Mouse (Mus musculus) embryonic facial prominence, embryonic 14.5 days (tissue): ENCODE measurements around the gene Lrrc1. TPM values are rescaled to one million over a fixed set of nuclear protein-coding genes. Genes with fewer than 3 reads are reported as not detected.

Experiments used
- ATAC-seq: fragments of 200-750 bp; cut with Nextera tagmentation; 2 replicates; pipeline ENCODE4 v1.8.0; 2017; ENCODE audit warnings: low read depth, moderate number of reproducible peaks, moderate TSS enrichment
- DNase-seq: peaks from one replicate; pipeline ENCODE4 v3.0.0-alpha.2; 2015; ENCODE audit warnings: low spot score
- H3K27ac ChIP-seq: fragments of 300-500 bp; sonication (generic); replicated peaks from 2 replicates; pipeline ENCODE4 v1.5.1; 2014; ENCODE audit warnings: low read depth, mild to moderate bottlenecking, low read length, moderate library complexity
- H3K27me3 ChIP-seq: fragments of 300-500 bp; sonication (generic); replicated peaks from 2 replicates; pipeline ENCODE4 v1.6.1; 2014; ENCODE audit warnings: low read length; ENCODE audit not compliant: control insufficient read depth, insufficient read depth
- H3K36me3 ChIP-seq: fragments of 300-500 bp; sonication (generic); 2 replicates; pipeline ENCODE4 v1.6.1; 2014; ENCODE audit warnings: low read length, mixed read lengths; ENCODE audit not compliant: control insufficient read depth, insufficient read depth
- H3K4me1 ChIP-seq: fragments of 300-500 bp; sonication (generic); 2 replicates; pipeline ENCODE4 v1.6.1; 2014; ENCODE audit warnings: antibody characterized with exemption, low read length; ENCODE audit not compliant: control insufficient read depth, insufficient read depth
- H3K4me2 ChIP-seq: fragments of 300-500 bp; sonication (generic); 2 replicates; pipeline ENCODE4 v1.6.1; 2014; ENCODE audit warnings: low read depth, mild to moderate bottlenecking, low read length, moderate library complexity, mixed read lengths
- H3K4me3 ChIP-seq: fragments of 300-500 bp; sonication (generic); 2 replicates; pipeline ENCODE4 v1.5.1; 2014; ENCODE audit warnings: low read depth, mild to moderate bottlenecking, low read length
- H3K9ac ChIP-seq: fragments of 300-500 bp; sonication (generic); 2 replicates; pipeline ENCODE4 v1.6.1; 2014; ENCODE audit warnings: low read depth, mild to moderate bottlenecking, low read length, moderate library complexity, mixed read lengths
- H3K9me3 ChIP-seq: fragments of 300-500 bp; sonication (generic); 2 replicates; pipeline ENCODE4 v1.6.1; 2016; ENCODE audit warnings: low read length; ENCODE audit not compliant: control insufficient read depth
- WGBS: fragments of 180-500 bp; shearing (Covaris S2); extraction: QIAGEN DNeasy Blood & Tissue Kit; methylation state at CpG from one replicate; pipeline ENCODE4 v1.1.7; 2014; 5-methylcytosine and 5-hydroxymethylcytosine counted together
- polyA plus RNA-seq: library from polyadenylated mRNA; unstranded; fragments of >200 nt; fragmentation: Nextera tagmentation; extraction: Ambion mirVana; gene quantifications from 2 replicates; pipeline ENCODE4 v1.2.1, GENCODE M21; 2014

Lrrc1 gene
- polyA plus RNA-seq, 1 experiment from 2014 or later, result 13.5 TPM

DNA sequence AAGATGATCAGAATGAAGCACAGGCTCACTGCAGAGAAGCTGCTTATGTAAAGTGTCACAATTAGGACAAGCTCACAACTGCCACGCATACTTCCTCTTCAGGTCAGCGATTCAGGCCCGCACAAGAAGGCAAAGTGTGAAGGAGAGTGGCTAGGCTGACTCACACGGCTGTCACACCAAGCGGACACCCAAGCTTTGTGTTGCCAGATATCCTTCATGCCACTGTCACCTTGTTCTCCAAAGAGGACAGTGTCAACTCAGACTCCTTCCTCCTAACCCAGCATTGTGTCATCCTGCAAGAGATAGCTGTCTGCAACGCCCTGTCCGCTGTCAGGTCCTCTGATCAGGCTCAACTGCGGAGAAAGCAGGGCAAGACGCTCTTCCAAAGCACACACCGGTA, 7.3 kb downstream of the Lrrc1 start:
- Histone ChIP-seq H3K4me2 (no peak overlapping the region), H3K9me3 (no peaks in the 10 kb centered on the region), H3K9ac (no peak overlapping the region), H3K4me1 (peaks cover 8% of the 10 kb centered on the region; the same call in 1 of the 2 replicates), H3K27me3 (no peaks in the 10 kb centered on the region), H3K36me3 (no peaks in the 10 kb centered on the region), H3K4me3 (no peak overlapping the region), H3K27ac (no peak overlapping the region)
- 83% methylated on average over 10 of the region's 10 CpGs for WGBS
- DNase-seq (no peak), ATAC-seq (0 out of 2 replicates have a peak, but pooled peaks have one; percentile 2)

DNA sequence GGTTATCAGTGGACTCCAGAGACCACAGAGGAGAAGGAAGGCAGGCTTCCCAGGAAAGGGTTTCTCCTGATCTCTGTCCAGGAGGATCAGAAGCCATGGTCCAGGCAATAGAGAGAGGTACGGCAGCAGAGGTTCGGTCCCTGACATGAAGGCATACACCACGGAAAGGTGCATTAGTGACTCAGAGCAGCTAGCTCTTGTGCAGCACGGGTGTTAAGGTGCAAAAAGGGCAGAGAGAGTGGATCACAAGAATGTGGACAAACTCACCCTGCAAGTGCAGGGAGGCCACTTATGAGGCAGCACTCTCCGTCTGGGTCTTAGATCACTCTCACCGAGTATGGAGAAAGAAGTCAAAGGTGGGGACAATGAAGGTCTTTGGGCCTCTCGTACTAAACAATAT, 7.8 kb downstream of the Lrrc1 start:
- Histone ChIP-seq H3K27me3 (no peaks in the 10 kb centered on the region), H3K9ac (no peak overlapping the region), H3K9me3 (no peaks in the 10 kb centered on the region), H3K4me1 (peaks cover 8% of the 10 kb centered on the region; the same call in 1 of the 2 replicates), H3K27ac (no peak overlapping the region), H3K4me2 (no peak overlapping the region), H3K4me3 (no peak overlapping the region), H3K36me3 (no peaks in the 10 kb centered on the region)
- 64% methylated on average over 7 of the region's 7 CpGs for WGBS
- ATAC-seq, result peak; percentile 23; the same call in 1 of the 2 replicates
- no peak for DNase-seq

DNA sequence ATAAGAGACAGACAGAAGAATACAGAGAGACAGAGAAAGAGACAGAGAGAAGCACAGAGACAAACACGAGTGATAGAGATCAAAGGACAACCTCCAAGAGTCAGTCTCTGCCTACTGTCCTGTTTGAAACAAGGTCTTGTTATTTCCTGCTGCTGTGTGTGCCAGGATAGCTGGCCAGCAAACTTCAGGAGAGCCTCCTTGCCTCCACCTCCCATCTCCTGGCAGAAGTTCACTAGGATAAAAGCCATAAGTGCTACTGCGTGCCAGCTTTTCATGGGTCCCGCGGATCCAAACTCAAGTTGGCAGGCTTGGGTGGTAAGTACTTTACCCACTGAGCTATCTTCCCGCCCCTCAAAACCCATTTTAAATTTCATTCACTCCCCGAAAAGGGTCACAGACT, 8.4 kb downstream of the Lrrc1 start:
- no peak for ATAC-seq
- Histone ChIP-seq H3K9me3 (no peaks in the 10 kb centered on the region), H3K27ac (no peak overlapping the region), H3K27me3 (no peaks in the 10 kb centered on the region), H3K4me2 (no peak overlapping the region), H3K9ac (no peak overlapping the region), H3K36me3 (no peaks in the 10 kb centered on the region), H3K4me1 (peaks cover 8% of the 10 kb centered on the region; the same call in 1 of the 2 replicates), H3K4me3 (no peak overlapping the region)
- 79% methylated on average over 6 of the region's 6 CpGs for WGBS
- no peak for DNase-seq

DNA sequence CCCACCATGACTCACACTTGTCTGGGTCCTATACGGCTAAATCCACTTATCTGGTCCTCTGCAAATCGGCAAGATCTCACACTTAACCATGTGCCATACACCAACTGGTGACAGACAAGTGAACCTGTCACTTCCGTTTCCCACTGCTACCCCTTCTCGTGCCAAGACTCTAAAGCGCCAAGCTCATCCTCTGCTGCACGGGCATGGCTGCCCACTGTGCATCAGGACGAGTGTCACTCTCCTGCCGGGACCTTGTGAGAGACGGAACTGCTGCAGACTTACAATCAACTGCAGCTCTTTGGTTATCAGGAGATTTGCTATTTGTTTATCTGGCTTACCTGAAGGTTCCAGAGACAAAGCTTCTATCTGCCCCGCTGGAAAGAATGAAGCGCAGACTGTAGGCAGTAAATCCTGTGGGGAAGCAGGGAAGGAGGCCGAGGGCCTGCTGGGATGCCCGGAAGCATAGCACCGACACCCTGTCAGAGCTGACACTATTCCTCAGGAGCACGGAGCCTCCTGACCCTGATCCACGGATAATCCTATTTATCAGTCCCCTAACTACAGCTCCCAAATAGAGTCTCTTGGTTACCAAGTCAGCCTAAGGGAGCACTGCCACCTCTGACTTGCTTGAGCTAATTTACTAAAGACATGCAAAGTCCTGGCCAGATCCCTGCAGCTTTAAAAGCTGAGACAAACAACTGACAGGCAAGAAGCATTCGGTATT, 9.5 kb downstream of the Lrrc1 start:
- Histone ChIP-seq H3K4me3 (no peak overlapping the region), H3K36me3 (no peaks in the 10 kb centered on the region), H3K27me3 (no peaks in the 10 kb centered on the region), H3K27ac (no peak overlapping the region), H3K9ac (no peak overlapping the region), H3K4me2 (no peak overlapping the region), H3K4me1 (peaks cover 8% of the 10 kb centered on the region; the same call in 1 of the 2 replicates), H3K9me3 (no peaks in the 10 kb centered on the region)
- ATAC-seq, result no peak
- WGBS, result 36% methylated on average over 17 of the region's 17 CpGs
- no peak for DNase-seq

DNA sequence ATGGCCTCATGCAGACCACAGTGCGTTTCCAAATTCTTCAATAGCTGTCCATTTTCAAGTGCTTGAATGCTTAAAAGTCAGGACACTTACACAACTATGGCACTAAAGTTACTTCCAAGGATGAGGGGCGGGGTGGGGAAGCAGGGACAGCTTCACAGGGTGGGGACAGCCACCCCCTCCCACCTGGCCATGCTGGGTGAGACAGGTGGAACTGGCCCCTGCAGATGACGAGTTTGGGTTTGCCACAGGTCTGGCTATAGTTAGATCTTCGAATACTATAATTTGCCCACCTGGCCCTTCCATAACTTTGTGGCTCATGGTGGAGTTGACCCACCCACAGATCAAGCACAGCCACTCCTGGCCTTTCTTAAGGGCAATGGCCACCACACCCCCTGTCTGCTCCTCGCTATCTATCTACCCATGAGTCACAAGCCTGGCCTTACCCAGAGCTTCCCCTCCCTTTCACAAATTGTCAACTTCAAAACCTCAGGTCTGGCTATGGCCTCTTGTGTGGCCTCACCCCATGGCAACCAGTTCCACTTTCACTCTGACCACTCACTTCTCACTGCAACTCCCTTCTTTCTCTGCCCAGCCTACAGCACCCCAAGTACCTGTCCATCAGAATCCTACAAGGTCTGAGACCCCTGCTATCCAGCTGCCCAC, 16.2 kb downstream of the Lrrc1 start:
- no peaks in the 10 kb centered on the region for H3K27me3 ChIP-seq
- no peak overlapping the region for H3K27ac ChIP-seq
- H3K9me3 ChIP-seq, result no peaks in the 10 kb centered on the region
- H3K9ac ChIP-seq, result no peak overlapping the region
- no peak for ATAC-seq
- no peak overlapping the region for H3K4me3 ChIP-seq
- no peak overlapping the region for H3K4me2 ChIP-seq
- H3K4me1 ChIP-seq, result peaks cover 10% of the 10 kb centered on the region; the same call in 1 of the 2 replicates
- DNase-seq, result no peak
- 84% methylated on average over 5 of the region's 5 CpGs for WGBS
- H3K36me3 ChIP-seq, result no peaks in the 10 kb centered on the region

DNA sequence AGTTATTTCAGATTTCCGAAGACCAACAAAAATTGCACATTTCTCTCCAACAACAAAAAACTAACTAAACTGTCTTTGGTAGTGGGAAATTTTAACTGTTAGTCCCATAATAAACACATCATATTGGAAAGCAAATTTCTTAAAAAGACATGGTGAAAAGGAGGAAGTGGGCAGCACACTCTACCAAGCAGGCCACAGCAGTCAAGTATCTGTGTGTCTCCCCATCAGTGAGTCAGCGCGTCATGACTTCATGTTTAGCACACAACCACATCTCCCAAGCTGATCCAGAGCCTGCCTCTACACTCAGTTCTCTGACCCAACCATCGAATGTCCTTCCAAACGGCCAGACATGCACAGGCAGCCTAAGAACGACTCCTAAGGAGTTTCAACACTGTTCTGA, 17.5 kb downstream of the Lrrc1 start:
- no peak for DNase-seq
- WGBS, result 75% methylated on average over 6 of the region's 6 CpGs

DNA sequence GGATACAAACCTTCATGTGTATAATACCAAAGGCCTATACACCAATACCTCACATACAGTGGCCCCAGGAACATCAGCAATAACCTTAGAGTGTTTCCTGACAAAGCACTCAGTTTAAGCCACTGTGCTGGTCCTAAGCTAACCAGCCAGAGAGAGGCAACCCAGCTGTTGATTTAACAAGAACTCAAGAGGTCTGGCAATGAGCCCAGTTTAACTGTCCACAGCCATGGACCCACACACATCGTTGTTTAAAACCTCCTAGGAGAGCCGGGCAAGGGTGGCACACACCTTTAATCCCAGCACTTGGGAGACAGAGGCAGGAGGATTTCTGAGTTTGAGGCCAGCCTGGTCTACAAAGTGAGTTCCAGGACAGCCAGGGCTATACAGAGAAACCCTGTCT, 18.0 kb downstream of the Lrrc1 start:
- H3K9me3 ChIP-seq, result no peaks in the 10 kb centered on the region
- peak; percentile 79 for DNase-seq
- H3K4me3 ChIP-seq, result no peak overlapping the region
- no peaks in the 10 kb centered on the region for H3K27me3 ChIP-seq
- no peaks in the 10 kb centered on the region for H3K36me3 ChIP-seq
- H3K4me1 ChIP-seq, result peaks cover 10% of the 10 kb centered on the region; the same call in 1 of the 2 replicates
- ATAC-seq, result no peak
- no peak overlapping the region for H3K4me2 ChIP-seq
- 48% methylated on average over 2 of the region's 2 CpGs for WGBS
- no peak overlapping the region for H3K27ac ChIP-seq
- H3K9ac ChIP-seq, result no peak overlapping the region

More for the DNA sequence above, 17.5 kb downstream of the Lrrc1 start:
- Histone ChIP-seq H3K4me1 (peaks cover 10% of the 10 kb centered on the region; the same call in 1 of the 2 replicates), H3K4me2 (no peak overlapping the region), H3K27ac (no peak overlapping the region), H3K27me3 (no peaks in the 10 kb centered on the region), H3K9me3 (no peaks in the 10 kb centered on the region), H3K9ac (no peak overlapping the region), H3K36me3 (no peaks in the 10 kb centered on the region), H3K4me3 (no peak overlapping the region)
- no peak for ATAC-seq

DNA sequence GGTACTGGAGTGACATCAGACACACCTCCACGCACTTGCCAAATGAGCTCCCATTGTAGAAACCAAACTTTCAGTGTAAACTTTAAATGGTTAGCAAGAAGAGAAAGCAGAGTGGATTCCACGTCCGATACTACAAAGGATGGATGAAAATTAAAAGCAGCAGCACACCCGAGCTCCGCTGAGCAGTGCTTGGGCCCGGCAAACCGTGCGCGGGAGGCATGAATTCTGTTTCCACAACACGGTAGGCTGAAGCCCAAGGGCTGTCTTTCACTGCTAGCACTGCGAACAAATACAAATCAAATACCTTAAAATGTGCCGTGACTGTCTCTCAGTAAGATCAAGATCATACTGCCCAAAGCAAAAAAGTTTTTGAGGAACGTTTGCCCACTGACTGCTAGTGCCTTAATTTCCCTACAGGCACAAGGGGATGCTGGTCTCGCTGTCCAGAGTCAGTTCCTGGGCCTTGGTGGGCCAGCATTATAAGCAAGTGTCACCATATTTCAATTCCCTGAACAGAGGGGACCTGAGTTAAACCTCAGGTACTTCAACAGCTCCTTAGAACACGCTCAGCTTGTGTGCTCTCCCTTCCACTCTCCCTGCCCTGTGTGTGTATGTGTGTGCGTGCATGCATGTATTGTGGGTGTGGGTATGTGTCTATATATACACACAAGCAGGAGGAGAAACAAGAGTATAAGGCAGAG, 18.9 kb downstream of the Lrrc1 start:
- whole genome bisulfite sequencing, result 57% methylated on average over 16 of the region's 16 CpGs

More for the DNA sequence above, 18.9 kb downstream of the Lrrc1 start:
- Histone ChIP-seq H3K27ac (no peak overlapping the region), H3K4me2 (no peak overlapping the region), H3K4me1 (peaks cover 10% of the 10 kb centered on the region; the same call in 1 of the 2 replicates), H3K4me3 (no peak overlapping the region), H3K36me3 (no peaks in the 10 kb centered on the region), H3K27me3 (no peaks in the 10 kb centered on the region), H3K9ac (no peak overlapping the region), H3K9me3 (no peaks in the 10 kb centered on the region)
- DNase-seq (no peak), ATAC-seq (no peak)
